Mouse (Mus musculus): ENCODE measurements around the gene Olfr1158. TPM values are rescaled to one million over a fixed set of nuclear protein-coding genes. Genes with fewer than 3 reads are reported as not detected.
"Not testable (repeated sequence)": the region's sequence is repeated elsewhere in the genome, so short reads cannot be mapped to it uniquely, and the experiment has no call there.

Gene Olfr1158
- polyA plus RNA-seq (2012; rRNA removed), result not detected in 2 replicates

GRCm38 (mm10) chr2:87989813-87990212 lies at the start of gene Olfr1158:
Gene Olfr1158 (plus strand): TSS chr2:87990113.
- no peak for DNase-seq (ENCODE audit: low read depth, low spot score)

DNA sequence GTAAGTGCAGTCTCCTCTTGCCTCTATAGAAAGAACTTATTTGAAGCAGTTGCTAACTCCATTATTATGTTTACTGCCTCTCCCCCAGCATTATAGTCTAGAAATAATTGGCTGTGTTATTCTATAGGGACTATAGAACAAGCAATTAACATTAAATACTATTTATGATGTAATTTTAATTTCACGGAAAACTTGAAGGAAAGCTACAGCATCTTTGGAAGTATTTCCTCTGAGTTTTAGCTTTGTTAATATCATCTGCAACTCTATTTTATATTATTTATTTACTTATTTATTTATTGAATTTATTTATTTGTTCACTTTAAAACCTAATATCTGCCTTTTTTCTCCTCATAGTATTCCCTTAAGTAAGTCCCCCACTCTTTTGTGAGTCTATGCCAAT lies 44.9 kb upstream of the Olfr1158 start, which contains the start of gene Olfr1155:
Olfr1155 (minus strand) TSS at position 101 of the 400 bp plus-strand sequence.
- WGBS, result 92% methylated on average over 1 of the region's 1 CpGs
- no peak for DNase-seq (ENCODE audit: low read depth, low spot score)

- no peak for DNase-seq (ENCODE audit: low read depth, low spot score)
These were observed 36.9 kb upstream of the Olfr1158 start, which contains the start of gene Olfr1156 for GRCm38 (mm10) chr2:87953000-87953399. Gene Olfr1156 (minus strand): TSS chr2:87953100.

DNA sequence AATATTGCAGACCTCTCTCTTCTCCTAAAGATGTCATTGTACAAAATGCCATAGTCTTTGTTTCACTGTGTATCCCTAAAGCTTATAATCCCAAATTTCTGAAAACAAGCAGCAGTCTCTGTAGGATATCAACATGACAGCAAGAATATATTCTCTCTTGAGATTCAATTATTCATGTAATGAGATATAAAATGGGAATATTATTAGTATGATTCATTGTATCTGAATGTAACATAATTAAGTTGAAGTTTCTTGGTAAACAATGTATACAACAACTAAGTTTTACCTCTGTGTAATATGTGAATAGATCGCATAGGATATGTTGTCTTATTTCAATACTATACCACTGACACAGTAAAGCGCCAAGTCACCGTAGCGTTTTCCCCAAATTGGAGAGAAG lies 21.7 kb upstream of the Olfr1158 start, which contains the start of gene Olfr1157:
Olfr1157 (minus strand) TSS at position 101 of the 400 bp plus-strand sequence.
- no peak for DNase-seq (ENCODE audit: low read depth, low spot score)
- WGBS, result 95% methylated on average over 4 of the region's 4 CpGs

DNA sequence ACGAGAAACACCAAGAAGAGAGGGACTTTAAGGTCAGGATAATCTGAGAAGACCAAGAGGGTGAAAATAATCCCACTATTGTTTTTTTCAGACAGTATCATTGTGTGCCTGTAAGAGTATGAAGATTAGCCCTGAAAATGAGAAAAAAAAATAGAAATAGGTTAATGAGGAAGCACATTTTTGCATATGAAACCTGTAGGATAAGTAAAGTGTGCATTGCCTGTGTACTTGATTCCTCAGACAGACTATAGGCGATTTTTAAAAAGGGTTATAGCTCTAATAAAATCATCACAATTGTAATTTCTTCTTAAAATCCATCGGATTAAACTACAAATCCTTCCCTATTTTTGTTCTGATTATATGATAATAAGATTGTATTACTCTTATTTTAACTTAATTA lies 15.3 kb upstream of the Olfr1158 start, which contains the start of gene Olfr74:
Olfr74 (minus strand) TSS at position 101 of the 400 bp plus-strand sequence.
- DNase-seq (ENCODE audit: low read depth, low spot score), result no peak
- WGBS, result 69% methylated on average over 3 of the region's 3 CpGs

DNA sequence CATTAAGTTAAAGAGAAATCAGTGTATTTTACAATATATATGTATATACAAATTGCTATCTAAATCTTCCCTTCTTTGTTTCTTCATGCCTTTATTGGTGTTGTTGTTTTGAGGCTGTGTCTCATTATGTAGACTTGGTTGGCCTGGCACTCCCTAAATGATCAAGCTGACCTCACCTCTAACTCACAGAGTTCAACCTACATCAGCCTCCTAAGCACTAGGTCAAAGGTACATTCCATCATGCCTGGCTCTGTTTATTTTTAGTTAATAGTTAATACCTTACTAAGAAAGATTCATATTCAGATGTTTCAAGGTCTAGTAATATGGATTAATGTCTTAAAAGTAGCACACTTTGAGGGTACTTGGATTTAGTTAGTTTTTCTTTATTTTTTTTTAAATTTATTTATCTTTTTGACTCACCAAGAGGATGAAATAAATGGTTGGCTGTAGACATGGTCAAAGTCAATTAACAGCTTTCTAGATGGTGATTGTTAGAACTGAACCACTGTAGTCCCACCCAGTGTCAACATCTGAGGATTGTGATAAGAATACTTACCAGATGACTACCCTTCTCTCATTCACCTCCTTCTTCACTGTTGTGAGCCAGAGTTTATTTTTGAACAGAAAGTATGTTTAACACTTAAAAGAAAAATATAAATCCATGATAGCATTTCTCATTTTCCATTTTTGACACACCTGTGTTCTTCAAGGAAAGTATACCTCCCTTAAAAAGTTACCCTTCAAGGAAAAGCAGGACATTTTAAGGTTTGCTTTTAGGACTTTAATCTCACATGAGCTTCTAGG lies 17.8 kb downstream of the Olfr1158 start, which contains the start of gene Olfr1160:
Olfr1160 (minus strand) TSS at position 754 of the 804 bp plus-strand sequence.
- no peak for DNase-seq (ENCODE audit: low read depth, low spot score)

DNA sequence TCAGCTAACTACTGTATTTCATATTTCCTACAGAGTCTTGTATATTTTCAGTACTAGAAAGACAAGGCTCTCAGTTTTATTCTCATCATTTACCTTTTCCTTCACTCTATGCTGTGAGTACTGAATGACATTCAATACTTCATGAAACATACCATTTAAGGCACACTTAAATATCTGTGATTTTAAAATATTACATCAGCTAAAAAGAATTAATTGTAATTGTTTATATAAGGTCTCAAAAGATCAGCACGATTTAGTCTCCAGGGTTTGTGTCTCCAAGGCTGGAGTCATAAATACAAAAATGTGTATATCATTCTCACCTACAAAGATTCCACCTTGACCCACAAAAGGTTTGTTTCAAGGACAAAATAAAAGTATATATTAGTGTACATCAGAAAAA lies 32.6 kb downstream of the Olfr1158 start, which contains the start of gene Olfr1161:
Olfr1161 (plus strand) TSS at position 301 of the 400 bp plus-strand sequence.
- DNase-seq (ENCODE audit: low read depth, low spot score), result not testable (repeated sequence)
- WGBS, result 67% methylated on average over 1 of the region's 1 CpGs

GRCm38 (mm10) chr2:88037599-88037998 lies 47.7 kb downstream of the Olfr1158 start, which contains the start of gene Olfr73:
Gene Olfr73 (minus strand): TSS chr2:88037699.
- DNase-seq (ENCODE audit: low read depth, low spot score), result no peak

Other genes with a start within 250 kb of the Olfr1158 start
- gene Olfr1140, start 246.4 kb upstream of the Olfr1158 start, polyA plus RNA-seq (2012; rRNA removed), result not detected in 2 replicates
- gene Olfr1141, start 236.1 kb upstream of the Olfr1158 start, polyA plus RNA-seq (2012; rRNA removed), result not detected in 2 replicates
- not detected in 2 replicates for gene Olfr152, start 210.6 kb upstream of the Olfr1158 start, polyA plus RNA-seq (2012; rRNA removed)
- gene Olfr1143, start 189.5 kb upstream of the Olfr1158 start, polyA plus RNA-seq (2012; rRNA removed), result not detected in 2 replicates
- gene Olfr1145, start 180.3 kb upstream of the Olfr1158 start, polyA plus RNA-seq (2012; rRNA removed), result not detected in 2 replicates
- gene Olfr1148, start 159.6 kb upstream of the Olfr1158 start, polyA plus RNA-seq (2012; rRNA removed), result not detected in 2 replicates
- not detected in 2 replicates for gene Olfr1150-ps1, start 146.1 kb upstream of the Olfr1158 start, polyA plus RNA-seq (2012; rRNA removed)
- gene Olfr1151, start 134.3 kb upstream of the Olfr1158 start, polyA plus RNA-seq (2012; rRNA removed), result not detected in 2 replicates
- not detected in 2 replicates for gene Olfr1152, start 123.6 kb upstream of the Olfr1158 start, polyA plus RNA-seq (2012; rRNA removed)
- gene Olfr1153, start 95.2 kb upstream of the Olfr1158 start, polyA plus RNA-seq (2012; rRNA removed), result not detected in 2 replicates
- not detected in 2 replicates for gene Olfr1154, start 84.9 kb upstream of the Olfr1158 start, polyA plus RNA-seq (2012; rRNA removed)
- not detected in 2 replicates for gene Olfr1155, start 45.0 kb upstream of the Olfr1158 start, polyA plus RNA-seq (2012; rRNA removed)
- not detected in 2 replicates for gene Olfr1156, start 37.0 kb upstream of the Olfr1158 start, polyA plus RNA-seq (2012; rRNA removed)
- not detected in 2 replicates for gene Olfr1157, start 21.8 kb upstream of the Olfr1158 start, polyA plus RNA-seq (2012; rRNA removed)
- gene Olfr74, start 15.4 kb upstream of the Olfr1158 start, polyA plus RNA-seq (2012; rRNA removed), result not detected in 2 replicates
- not detected in 2 replicates for gene Olfr1160, start 18.2 kb downstream of the Olfr1158 start, polyA plus RNA-seq (2012; rRNA removed)
- gene Olfr1161, start 32.7 kb downstream of the Olfr1158 start, polyA plus RNA-seq (2012; rRNA removed), result not detected in 2 replicates
- not detected in 2 replicates for gene Olfr73, start 47.6 kb downstream of the Olfr1158 start, polyA plus RNA-seq (2012; rRNA removed)
- gene Olfr1162, start 61.0 kb downstream of the Olfr1158 start, polyA plus RNA-seq (2012; rRNA removed), result not detected in 2 replicates
- not detected in 2 replicates for gene Olfr1163, start 81.7 kb downstream of the Olfr1158 start, polyA plus RNA-seq (2012; rRNA removed)
- gene Olfr1164, start 103.9 kb downstream of the Olfr1158 start, polyA plus RNA-seq (2012; rRNA removed), result not detected in 2 replicates
- gene Olfr1166, start 138.2 kb downstream of the Olfr1158 start, polyA plus RNA-seq (2012; rRNA removed), result not detected in 2 replicates
- gene Olfr1167, start 165.1 kb downstream of the Olfr1158 start, polyA plus RNA-seq (2012; rRNA removed), result not detected in 2 replicates
- not detected in 2 replicates for gene Olfr1168, start 191.8 kb downstream of the Olfr1158 start, polyA plus RNA-seq (2012; rRNA removed)
- gene Olfr1170, start 238.2 kb downstream of the Olfr1158 start, polyA plus RNA-seq (2012; rRNA removed), result not detected in 2 replicates